Mouse (Mus musculus) naive thymus-derived CD4-positive, alpha-beta T cell, adult 5 months (primary cell): ENCODE measurements around the gene Pnldc1. TPM values are rescaled to one million over a fixed set of nuclear protein-coding genes. Genes with fewer than 3 reads are reported as not detected.

ENCODE experiments used
- polyA plus RNA-seq: library from polyadenylated mRNA; unstranded; fragments of 100-300 nt; shearing (Covaris generic); gene quantifications from one replicate; pipeline ENCODE4 v1.2.1, GENCODE M21; 2017

The Pnldc1 gene
- polyA plus RNA-seq = 0.86 TPM

GRCm38 (mm10) chr17:12909361-12910280, at the start of gene Pnldc1:
Gene Pnldc1 (minus strand): TSS chr17:12910230.

GRCm38 (mm10) chr17:12940151-12940805, 30.2 kb upstream of the Pnldc1 start, which contains the start of gene Acat3:
Gene Acat3 (minus strand): TSS chr17:12940600.

GRCm38 (mm10) chr17:12915881-12916583, 6.0 kb upstream of the Pnldc1 start, which contains the start of gene Mrpl18:
Gene Mrpl18 (minus strand): TSS chr17:12916345.

GRCm38 (mm10) chr17:12915488-12915880, 5.5 kb upstream of the Pnldc1 start, which contains the start of gene Tcp1:
Gene Tcp1 (plus strand): TSS chr17:12915701.

GRCm38 (mm10) chr17:12875734-12876133, 34.3 kb downstream of the Pnldc1 start, which contains the start of gene Mrgprh:
Gene Mrgprh (plus strand): TSS chr17:12876034.

GRCm38 (mm10) chr17:12868043-12868442, 42.0 kb downstream of the Pnldc1 start, which contains the start of gene Mas1:
Gene Mas1 (minus strand): TSS chr17:12868143.

Other genes starting within 250 kb of the Pnldc1 start
- not detected for gene Slc22a1, start 234.4 kb downstream of the Pnldc1 start, polyA plus RNA-seq
- 26.0 TPM for gene Igf2r, start 140.6 kb downstream of the Pnldc1 start, polyA plus RNA-seq
- gene Mas1, start 42.1 kb downstream of the Pnldc1 start, polyA plus RNA-seq = not detected
- not detected for gene Mrgprh, start 34.2 kb downstream of the Pnldc1 start, polyA plus RNA-seq
- gene Tcp1, start 5.5 kb upstream of the Pnldc1 start, polyA plus RNA-seq = 186 TPM
- gene Mrpl18, start 6.1 kb upstream of the Pnldc1 start, polyA plus RNA-seq = 71.5 TPM
- 2.4 TPM for gene Acat3, start 30.4 kb upstream of the Pnldc1 start, polyA plus RNA-seq
- gene Acat2, start 50.5 kb upstream of the Pnldc1 start, polyA plus RNA-seq = 45.3 TPM
- 87.3 TPM for gene Wtap, start 83.9 kb upstream of the Pnldc1 start, polyA plus RNA-seq
- gene Sod2, start 96.6 kb upstream of the Pnldc1 start, polyA plus RNA-seq = 87.7 TPM
- gene Gpr31b, start 142.1 kb upstream of the Pnldc1 start, polyA plus RNA-seq = not detected
- gene Tcp10b, start 150.9 kb upstream of the Pnldc1 start, polyA plus RNA-seq = not detected
- not detected for gene Unc93a, start 221.6 kb upstream of the Pnldc1 start, polyA plus RNA-seq